Mouse (Mus musculus) stomach, embryonic 15.5 days (tissue): ENCODE measurements around the gene Ccdc12. TPM values are rescaled to one million over a fixed set of nuclear protein-coding genes. Genes with fewer than 3 reads are reported as not detected.

Source experiments
- ATAC-seq: fragments of 200-750 bp; cut with Nextera tagmentation; 2 replicates; pipeline ENCODE4 v1.8.0; 2017; ENCODE audit warnings: low read depth, moderate number of reproducible peaks, moderate TSS enrichment; ENCODE audit not compliant: insufficient read depth, low FRiP score
- H3K27ac ChIP-seq: fragments of 300-500 bp; sonication (generic); 2 replicates; pipeline ENCODE4 v1.5.1; 2015; ENCODE audit warnings: mild to moderate bottlenecking, inconsistent platforms
- H3K27me3 ChIP-seq: fragments of 300-500 bp; sonication (generic); replicated peaks from 2 replicates; pipeline ENCODE4 v1.6.1; 2015; ENCODE audit warnings: inconsistent platforms
- H3K36me3 ChIP-seq: fragments of 300-500 bp; sonication (generic); 2 replicates; pipeline ENCODE4 v1.6.1; 2015; ENCODE audit warnings: inconsistent platforms
- H3K4me1 ChIP-seq: fragments of 300-500 bp; sonication (generic); 2 replicates; pipeline ENCODE4 v1.6.1; 2015; ENCODE audit warnings: inconsistent platforms
- H3K4me2 ChIP-seq: fragments of 300-500 bp; sonication (generic); 2 replicates; pipeline ENCODE4 v1.6.1; 2015; ENCODE audit warnings: mild to moderate bottlenecking, inconsistent platforms
- H3K4me3 ChIP-seq: fragments of 300-500 bp; sonication (generic); replicated peaks from 2 replicates; pipeline ENCODE4 v1.5.1; 2015; ENCODE audit warnings: inconsistent platforms
- H3K9ac ChIP-seq: fragments of 300-500 bp; sonication (generic); 2 replicates; pipeline ENCODE4 v1.6.1; 2015; ENCODE audit warnings: inconsistent platforms
- H3K9me3 ChIP-seq: fragments of 300-500 bp; sonication (generic); 2 replicates; pipeline ENCODE4 v1.6.1; 2016; ENCODE audit warnings: inconsistent platforms
- WGBS: fragments of 180-500 bp; shearing (Covaris S2); methylation state at CpG from one replicate; pipeline ENCODE4 v1.1.7; 2015; 5-methylcytosine and 5-hydroxymethylcytosine counted together
- polyA plus RNA-seq: library from polyadenylated mRNA; unstranded; fragments of >200 nt; fragmentation: Nextera tagmentation; extraction: Ambion mirVana; gene quantifications from 2 replicates; pipeline ENCODE4 v1.2.1, GENCODE M21; 2015

The Ccdc12 gene
- polyA plus RNA-seq: 146 and 160 TPM in 2 replicates

GRCm38 (mm10) chr9:110656249-110657221 is at the start of gene Ccdc12:
Gene Ccdc12 (plus strand): TSS chr9:110656503.
- under 1% methylated on average over 52 of the region's 52 CpGs for WGBS
- Histone ChIP-seq H3K9me3 (no peaks in the 10 kb centered on the region), H3K36me3 (no peaks in the 10 kb centered on the region), H3K4me3 (peak within 1 kb of the TSS; percentile 83), H3K9ac (peak within 1 kb of the TSS; percentile 68; the same call in 1 of the 2 replicates), H3K27ac (peak within 1 kb of the TSS; percentile 91), H3K4me1 (peaks cover 40% of the 10 kb centered on the region), H3K27me3 (0 out of 2 replicates have a peak, but pooled peaks cover 13% of the 10 kb centered on the region), H3K4me2 (peak within 1 kb of the TSS; percentile 69)
- ATAC-seq: peak; percentile 89

- H3K36me3 ChIP-seq: peaks cover 38% of the 10 kb centered on the region
- no peak overlapping the region for H3K9ac ChIP-seq
- H3K4me2 ChIP-seq: no peak overlapping the region
- H3K4me3 ChIP-seq: no peak overlapping the region
- H3K27ac ChIP-seq: no peak overlapping the region
- whole genome bisulfite sequencing: 92% methylated on average over 3 of the region's 3 CpGs
- H3K4me1 ChIP-seq: no peaks in the 10 kb centered on the region
- H3K9me3 ChIP-seq: no peaks in the 10 kb centered on the region
- no peak for ATAC-seq
- no peaks in the 10 kb centered on the region for H3K27me3 ChIP-seq
These were observed 44.8 kb upstream of the Ccdc12 start for GRCm38 (mm10) chr9:110611471-110611870.

DNA sequence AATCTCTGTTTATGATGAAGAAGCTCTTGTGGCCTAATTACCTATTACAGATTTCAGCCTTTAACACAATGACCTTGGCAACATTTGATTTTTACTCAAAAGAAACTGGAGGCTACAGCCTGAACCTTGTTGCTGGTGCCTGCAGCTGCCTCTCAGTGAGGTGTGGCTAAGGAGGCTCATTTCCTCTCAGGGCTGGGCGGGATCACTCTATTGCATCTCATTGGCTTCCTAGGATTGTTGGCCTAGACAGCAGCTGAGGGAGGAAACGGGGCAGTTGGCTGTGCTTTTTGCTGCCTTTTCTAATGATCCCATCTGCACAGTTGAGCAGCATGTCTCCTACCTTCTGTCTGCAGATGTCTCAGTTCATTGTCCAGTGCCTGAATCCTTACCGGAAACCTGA is 39.2 kb upstream of the Ccdc12 start:
- Histone ChIP-seq H3K4me3 (no peak overlapping the region), H3K4me1 (no peaks in the 10 kb centered on the region), H3K4me2 (no peak overlapping the region), H3K9me3 (no peaks in the 10 kb centered on the region), H3K36me3 (peaks cover 57% of the 10 kb centered on the region), H3K27me3 (no peaks in the 10 kb centered on the region), H3K9ac (no peak overlapping the region), H3K27ac (no peak overlapping the region)
- 81% methylated on average over 3 of the region's 3 CpGs for WGBS
- no peak for ATAC-seq

DNA sequence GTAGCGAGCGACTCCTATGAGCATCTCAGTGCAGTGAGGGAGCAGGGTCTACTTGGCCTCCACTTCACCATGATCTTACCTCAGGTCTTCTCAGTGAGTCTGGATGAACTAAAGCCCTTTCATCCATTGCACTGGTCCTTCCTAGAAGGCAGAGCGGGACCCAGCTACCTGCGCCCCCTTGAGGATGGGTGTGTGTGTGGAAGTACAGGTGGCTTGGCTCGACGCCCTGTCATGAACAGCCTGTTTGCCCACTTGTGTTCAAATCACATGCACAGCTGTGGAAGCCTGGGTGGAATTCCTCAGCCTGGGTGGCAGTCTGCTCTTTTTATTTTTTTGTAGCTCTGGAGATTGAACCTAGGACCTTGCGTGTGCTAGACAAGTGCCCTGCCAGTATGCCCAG is 36.1 kb upstream of the Ccdc12 start:
- ATAC-seq: no peak
- Histone ChIP-seq H3K27ac (no peak overlapping the region), H3K4me2 (no peak overlapping the region), H3K27me3 (no peaks in the 10 kb centered on the region), H3K4me1 (peaks cover 8% of the 10 kb centered on the region), H3K9ac (no peak overlapping the region), H3K4me3 (no peak overlapping the region), H3K36me3 (peaks cover 48% of the 10 kb centered on the region), H3K9me3 (no peaks in the 10 kb centered on the region)
- 87% methylated on average over 7 of the region's 7 CpGs for WGBS

GRCm38 (mm10) chr9:110620685-110621084 is 35.6 kb upstream of the Ccdc12 start:
- H3K36me3 ChIP-seq: peaks cover 43% of the 10 kb centered on the region
- H3K9me3 ChIP-seq: no peaks in the 10 kb centered on the region
- H3K4me1 ChIP-seq: peaks cover 13% of the 10 kb centered on the region
- no peak overlapping the region for H3K4me2 ChIP-seq
- no peak overlapping the region for H3K4me3 ChIP-seq
- no peak overlapping the region for H3K27ac ChIP-seq
- WGBS: 94% methylated on average over 7 of the region's 7 CpGs
- no peak overlapping the region for H3K9ac ChIP-seq
- no peaks in the 10 kb centered on the region for H3K27me3 ChIP-seq
- no peak for ATAC-seq

DNA sequence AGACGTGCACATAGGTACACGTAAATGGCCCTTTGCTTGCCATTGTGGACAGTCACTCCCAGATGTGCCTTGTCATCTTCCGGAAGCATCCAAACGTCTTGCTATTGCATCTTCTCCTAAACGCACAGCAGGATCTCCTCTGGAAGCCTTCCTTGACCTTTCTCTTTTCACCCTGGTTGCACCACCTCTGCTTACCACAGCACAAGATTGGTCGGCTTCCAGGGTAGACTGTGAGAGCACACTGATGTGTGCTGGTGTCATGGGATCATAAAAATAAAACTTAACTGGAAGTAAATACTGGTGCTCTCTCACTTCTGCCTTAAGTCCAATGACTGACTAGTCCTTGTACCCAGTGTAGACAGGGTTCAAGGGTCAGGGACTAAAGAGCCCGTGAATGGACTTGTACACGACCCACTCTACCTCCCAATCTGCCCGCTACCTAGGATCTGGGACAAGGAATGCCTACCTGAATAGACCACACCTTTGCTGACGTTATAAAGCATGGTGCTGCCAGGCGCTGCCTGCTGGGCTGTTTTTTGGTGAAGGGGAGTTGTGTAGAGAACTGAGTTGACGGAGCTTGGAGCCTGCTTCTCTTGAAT is 33.6 kb upstream of the Ccdc12 start:
- Histone ChIP-seq H3K36me3 (peaks cover 30% of the 10 kb centered on the region), H3K4me3 (no peak overlapping the region), H3K4me1 (peaks cover 13% of the 10 kb centered on the region), H3K9ac (no peak overlapping the region), H3K27me3 (no peaks in the 10 kb centered on the region), H3K4me2 (no peak overlapping the region), H3K9me3 (no peaks in the 10 kb centered on the region), H3K27ac (no peak overlapping the region)
- WGBS: 72% methylated on average over 12 of the region's 12 CpGs
- no peak for ATAC-seq

DNA sequence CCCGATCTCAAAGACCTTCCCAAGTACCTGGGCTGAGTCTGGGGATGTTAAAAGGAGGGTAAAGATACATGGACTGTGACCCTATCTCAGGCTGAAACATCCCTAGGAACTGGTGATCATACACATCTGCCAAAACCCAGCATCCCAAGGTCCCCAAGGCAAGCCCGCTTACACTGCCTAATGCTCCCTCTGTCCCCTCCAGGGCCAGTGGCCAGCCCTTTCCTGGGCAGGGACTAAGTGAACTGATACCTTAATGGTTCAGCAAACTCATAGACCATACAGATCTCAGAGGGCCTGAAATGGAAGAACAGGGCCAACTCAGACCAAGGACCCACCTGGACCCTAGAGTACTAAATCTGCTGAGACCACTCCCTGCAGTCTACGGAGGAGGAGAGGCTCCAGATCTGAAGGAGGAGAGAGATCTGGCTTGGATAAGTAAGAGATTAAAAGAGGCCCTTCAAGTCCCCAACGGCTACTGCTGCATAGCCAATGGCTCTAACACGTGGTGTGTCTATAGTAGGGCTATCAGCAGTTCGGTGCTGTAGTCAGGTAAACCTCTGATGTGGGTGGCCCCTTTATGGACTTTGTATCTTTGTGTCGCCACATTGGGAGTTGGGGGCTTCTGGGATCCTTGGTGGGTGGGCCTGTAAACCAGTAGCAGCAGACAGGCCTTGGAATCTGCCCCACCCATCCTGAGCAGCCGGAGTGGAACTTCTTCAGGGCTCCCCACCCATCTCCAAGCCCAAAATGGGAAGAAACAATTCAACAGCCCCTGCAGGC is 32.7 kb upstream of the Ccdc12 start:
- Histone ChIP-seq H3K27ac (peak overlapping the region; percentile 83; the same call in 1 of the 2 replicates), H3K4me3 (peak overlapping the region; percentile 54), H3K36me3 (peaks cover 23% of the 10 kb centered on the region), H3K9me3 (no peaks in the 10 kb centered on the region), H3K4me2 (peak overlapping the region; percentile 91), H3K27me3 (no peaks in the 10 kb centered on the region), H3K4me1 (peaks cover 13% of the 10 kb centered on the region), H3K9ac (0 out of 2 replicates have a peak overlapping the region, but pooled peaks have one; percentile 21)
- no peak for ATAC-seq
- 40% methylated on average over 8 of the region's 8 CpGs for WGBS

- Histone ChIP-seq H3K27ac (peak within 1 kb of the TSS; percentile 83), H3K36me3 (peaks cover 18% of the 10 kb centered on the region), H3K4me1 (peaks cover 13% of the 10 kb centered on the region), H3K4me3 (peak within 1 kb of the TSS; percentile 54), H3K27me3 (no peaks in the 10 kb centered on the region), H3K4me2 (peak within 1 kb of the TSS; percentile 91), H3K9ac (peak within 1 kb of the TSS; percentile 21), H3K9me3 (no peaks in the 10 kb centered on the region)
- ATAC-seq: peak; percentile 90
- 4% methylated on average over 41 of the region's 41 CpGs for WGBS
These were observed 31.7 kb upstream of the Ccdc12 start, which contains the start of gene Nradd for GRCm38 (mm10) chr9:110624361-110625166. Gene Nradd (minus strand): TSS chr9:110624452.

DNA sequence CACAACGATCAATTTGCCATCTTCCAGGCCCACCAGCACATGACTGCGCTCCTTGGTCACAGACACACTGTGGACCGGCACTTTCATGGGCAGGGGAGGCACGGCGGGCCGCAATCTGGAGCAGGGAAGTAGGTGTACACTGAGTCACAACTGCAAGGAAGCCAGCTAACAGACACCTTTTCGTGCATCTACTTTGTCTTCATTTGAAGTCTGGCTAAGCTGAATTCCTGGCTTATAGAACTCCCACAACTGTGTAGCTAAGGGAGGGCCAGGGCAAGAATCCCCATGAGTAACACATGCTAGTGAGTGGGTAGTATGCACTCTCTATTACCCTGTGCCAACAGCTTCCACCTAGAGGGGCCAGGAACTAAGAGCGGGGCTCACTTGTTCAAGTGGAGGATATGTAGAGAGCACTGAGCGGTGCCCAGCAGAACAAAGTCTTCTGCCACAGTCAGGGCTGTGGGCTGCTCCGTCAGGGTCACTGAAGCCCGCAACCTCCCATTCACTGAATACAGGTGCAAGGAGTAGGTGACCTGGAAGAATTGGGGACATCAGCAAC is 30.9 kb upstream of the Ccdc12 start:
- Histone ChIP-seq H3K9ac (peak overlapping the region; percentile 16; the same call in 1 of the 2 replicates), H3K27ac (peak overlapping the region; percentile 83), H3K9me3 (no peaks in the 10 kb centered on the region), H3K4me2 (peak overlapping the region; percentile 91), H3K4me1 (peaks cover 13% of the 10 kb centered on the region), H3K4me3 (peak overlapping the region; percentile 54), H3K36me3 (peaks cover 21% of the 10 kb centered on the region), H3K27me3 (no peaks in the 10 kb centered on the region)
- 69% methylated on average over 11 of the region's 11 CpGs for WGBS
- no peak for ATAC-seq

- H3K9me3 ChIP-seq: no peaks in the 10 kb centered on the region
- peaks cover 8% of the 10 kb centered on the region for H3K36me3 ChIP-seq
- H3K9ac ChIP-seq: no peak overlapping the region
- H3K4me1 ChIP-seq: peaks cover 13% of the 10 kb centered on the region
- H3K27ac ChIP-seq: no peak overlapping the region
- no peak overlapping the region for H3K4me3 ChIP-seq
- H3K4me2 ChIP-seq: no peak overlapping the region
- H3K27me3 ChIP-seq: 0 out of 2 replicates have a peak, but pooled peaks cover 12% of the 10 kb centered on the region
- ATAC-seq: no peak
- WGBS: 90% methylated on average over 15 of the region's 15 CpGs
These were observed 26.1 kb upstream of the Ccdc12 start for GRCm38 (mm10) chr9:110630171-110630570.
